Mouse (Mus musculus) hindbrain, postnatal 0 days (tissue): Measurements from ENCODE around the gene Coa4. TPM values are rescaled to one million over a fixed set of nuclear protein-coding genes. Genes with fewer than 3 reads are reported as not detected.

Experiments
- ATAC-seq: fragments of 200-750 bp; cut with Nextera tagmentation; 2 replicates; pipeline ENCODE4 v1.8.0; 2017; ENCODE audit warnings: mild to moderate bottlenecking, moderate TSS enrichment, moderate library complexity
- DNase-seq: peaks from one replicate; pipeline ENCODE4 v3.0.0-alpha.2; 2015; ENCODE audit warnings: low spot score
- H3K27ac ChIP-seq: fragments of 300-500 bp; sonication (generic); 2 replicates; pipeline ENCODE4 v1.5.1; 2014; ENCODE audit warnings: mild to moderate bottlenecking
- H3K27me3 ChIP-seq: fragments of 300-500 bp; sonication (generic); 2 replicates; pipeline ENCODE4 v1.6.1; 2014; ENCODE audit warnings: low read length, mixed read lengths; ENCODE audit not compliant: insufficient read depth
- H3K36me3 ChIP-seq: fragments of 300-500 bp; sonication (generic); 2 replicates; pipeline ENCODE4 v1.6.1; 2014; ENCODE audit warnings: low read length, mixed read lengths; ENCODE audit not compliant: insufficient read depth
- H3K4me1 ChIP-seq: fragments of 300-500 bp; sonication (generic); 2 replicates; pipeline ENCODE4 v1.6.1; 2014; ENCODE audit warnings: antibody characterized with exemption, low read length, mixed read lengths; ENCODE audit not compliant: insufficient read depth
- H3K4me2 ChIP-seq: fragments of 300-500 bp; sonication (generic); 2 replicates; pipeline ENCODE4 v1.6.1; 2014; ENCODE audit warnings: low read depth, mild to moderate bottlenecking, low read length, moderate library complexity, mixed read lengths
- H3K4me3 ChIP-seq: fragments of 300-500 bp; sonication (generic); 2 replicates; pipeline ENCODE4 v1.5.1; 2014; ENCODE audit warnings: low read length
- H3K9ac ChIP-seq: fragments of 300-500 bp; sonication (generic); replicated peaks from 2 replicates; pipeline ENCODE4 v1.6.1; 2014; ENCODE audit warnings: mild to moderate bottlenecking, low read length, moderate library complexity, mixed read lengths
- H3K9me3 ChIP-seq: fragments of 300-500 bp; sonication (generic); 2 replicates; pipeline ENCODE4 v1.6.1; 2016; ENCODE audit warnings: low read length, mixed read lengths
- CTCF ChIP-seq: IDR thresholded peaks from 2 replicates; pipeline ENCODE4 v1.5.1; 2016; ENCODE audit warnings: antibody characterized with exemption, control low read depth, low read depth
- WGBS: fragments of 180-500 bp; shearing (Covaris S2); extraction: QIAGEN DNeasy Blood & Tissue Kit; methylation state at CpG from one replicate; pipeline ENCODE4 v1.1.7; 2014; 5-methylcytosine and 5-hydroxymethylcytosine counted together
- polyA plus RNA-seq: library from polyadenylated mRNA; unstranded; fragments of >200 nt; fragmentation: Nextera tagmentation; extraction: Ambion mirVana; gene quantifications from 2 replicates; pipeline ENCODE4 v1.2.1, GENCODE M21; 2015
- total RNA-seq: library from RNA; depleted of rRNA; stranded (reverse); fragments of >200 nt; gene quantifications from 2 replicates; pipeline ENCODE4 v1.2.3, GENCODE M21; 2014

The Coa4 gene
- total and polyA plus RNA-seq, 2 experiments from 2014 or later: 4.9 to 7.6 TPM

- peak overlapping the region; percentile 58 for H3K9ac ChIP-seq
- H3K36me3 ChIP-seq: no peaks in the 10 kb centered on the region
- H3K27me3 ChIP-seq: no peaks in the 10 kb centered on the region
- H3K27ac ChIP-seq: peak overlapping the region; percentile 90; the same call in 1 of the 2 replicates
- no peak for TF ChIP-seq CTCF
- 32% methylated on average over 19 of the region's 19 CpGs for WGBS
- H3K4me1 ChIP-seq: peaks cover 13% of the 10 kb centered on the region; the same call in 1 of the 2 replicates
- peak overlapping the region; percentile 70 for H3K4me2 ChIP-seq
- ATAC-seq (no peak), DNase-seq (peak; percentile 59)
- no peaks in the 10 kb centered on the region for H3K9me3 ChIP-seq
- peak overlapping the region; percentile 39 for H3K4me3 ChIP-seq
Measured at GRCm38 (mm10) chr7:100493484-100494414, 43.1 kb upstream of the Coa4 start.

- peak overlapping the region; percentile 90; the same call in 1 of the 2 replicates for H3K27ac ChIP-seq
- H3K9me3 ChIP-seq: no peaks in the 10 kb centered on the region
- DNase-seq: no peak
- ATAC-seq: no peak
- 84% methylated on average over 7 of the region's 7 CpGs for WGBS
- no peaks in the 10 kb centered on the region for H3K36me3 ChIP-seq
- peak overlapping the region; percentile 70 for H3K4me2 ChIP-seq
- H3K4me1 ChIP-seq: peaks cover 13% of the 10 kb centered on the region; the same call in 1 of the 2 replicates
- H3K4me3 ChIP-seq: 0 out of 2 replicates have a peak overlapping the region, but pooled peaks have one; percentile 2
- no peak overlapping the region for H3K9ac ChIP-seq
- TF ChIP-seq CTCF: no peak
- H3K27me3 ChIP-seq: no peaks in the 10 kb centered on the region
Measured at GRCm38 (mm10) chr7:100494415-100494831, 42.4 kb upstream of the Coa4 start.

DNA sequence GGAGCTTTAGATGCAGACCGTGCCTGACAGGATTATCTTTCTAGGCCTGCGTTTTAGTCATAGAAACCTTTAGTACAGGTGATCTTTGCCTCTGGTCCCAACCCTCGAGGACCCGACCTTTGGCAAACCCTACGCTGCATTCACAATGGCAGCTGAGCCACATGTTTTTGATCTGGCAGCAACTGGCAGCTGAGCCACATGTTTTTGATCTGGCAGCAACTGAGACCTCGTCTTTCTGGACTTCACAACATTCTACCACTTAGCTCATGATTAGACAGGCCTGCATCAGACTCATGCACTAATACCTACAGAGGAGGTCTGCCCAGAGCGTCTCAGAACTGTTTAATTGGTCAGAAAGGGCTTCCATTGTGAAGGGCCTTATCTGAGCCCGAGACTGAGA, 41.8 kb upstream of the Coa4 start:
- H3K36me3 ChIP-seq: no peaks in the 10 kb centered on the region
- peak overlapping the region; percentile 90 for H3K27ac ChIP-seq
- no peaks in the 10 kb centered on the region for H3K9me3 ChIP-seq
- ATAC-seq (no peak), DNase-seq (no peak)
- peaks cover 13% of the 10 kb centered on the region; the same call in 1 of the 2 replicates for H3K4me1 ChIP-seq
- H3K27me3 ChIP-seq: no peaks in the 10 kb centered on the region
- H3K9ac ChIP-seq: no peak overlapping the region
- 48% methylated on average over 8 of the region's 8 CpGs for WGBS
- TF ChIP-seq CTCF: no peak
- H3K4me3 ChIP-seq: no peak overlapping the region
- peak overlapping the region; percentile 70 for H3K4me2 ChIP-seq

DNA sequence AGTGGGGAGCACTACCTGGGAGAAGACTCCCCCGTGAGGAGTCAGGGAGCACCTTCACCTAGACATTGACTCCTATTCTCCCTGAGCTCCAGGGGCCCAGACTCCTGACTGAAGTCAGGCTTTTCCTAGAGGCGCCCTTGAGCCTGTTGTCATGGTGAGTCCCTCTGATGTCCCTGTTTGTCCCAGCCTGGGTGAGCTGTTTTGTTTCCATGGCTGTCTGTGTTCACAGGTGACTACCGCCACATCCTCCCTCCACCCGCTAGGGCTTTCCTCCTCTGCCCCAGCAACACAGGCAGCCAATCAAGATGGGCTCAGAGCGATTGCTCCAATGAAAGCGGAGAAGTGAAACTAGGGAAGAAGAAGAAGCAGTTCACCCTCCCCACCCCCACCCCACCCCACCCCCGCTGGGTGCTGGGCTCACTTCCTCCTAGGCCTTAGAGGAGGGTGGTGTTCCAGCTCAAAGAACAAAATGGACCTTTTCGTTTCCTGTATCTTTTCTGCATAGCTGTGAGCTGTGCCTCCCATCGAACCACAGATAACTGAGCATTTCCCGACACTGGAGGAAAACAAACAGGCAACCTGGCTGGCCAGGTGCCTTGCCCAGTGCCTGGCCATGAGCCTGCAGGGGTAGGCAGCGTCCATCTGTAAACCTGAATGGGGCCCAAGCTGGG, 41.2 kb upstream of the Coa4 start:
- H3K4me3 ChIP-seq: no peak overlapping the region
- WGBS: 32% methylated on average over 11 of the region's 11 CpGs

DNA sequence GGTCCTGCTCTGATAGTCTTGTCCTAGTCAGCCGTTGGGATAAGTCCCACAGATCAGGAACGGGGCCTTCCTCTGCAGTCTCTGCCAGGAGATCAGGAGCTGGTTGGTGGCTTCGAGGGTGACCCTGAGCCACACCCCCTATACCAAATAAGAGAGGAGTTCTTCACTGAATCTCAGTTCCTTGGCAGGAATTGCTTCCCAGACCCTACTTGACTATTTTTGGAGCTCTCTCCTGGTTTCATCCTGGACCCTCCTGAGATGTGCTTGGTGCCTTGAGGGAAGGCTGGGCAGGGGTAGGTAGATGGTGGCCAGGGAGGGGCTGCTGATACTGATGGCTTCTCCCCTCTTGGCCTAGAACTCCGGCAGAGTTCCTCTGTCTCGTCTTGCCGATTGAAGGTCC, 40.5 kb upstream of the Coa4 start:
- Histone ChIP-seq H3K9me3 (no peaks in the 10 kb centered on the region), H3K27me3 (no peaks in the 10 kb centered on the region), H3K4me3 (no peak overlapping the region), H3K4me1 (peaks cover 13% of the 10 kb centered on the region; the same call in 1 of the 2 replicates), H3K36me3 (no peaks in the 10 kb centered on the region), H3K4me2 (0 out of 2 replicates have a peak overlapping the region, but pooled peaks have one; percentile 5), H3K27ac (peak overlapping the region; percentile 90), H3K9ac (peak overlapping the region; percentile 26)
- no peak for ATAC-seq
- no peak for TF ChIP-seq CTCF
- WGBS: 73% methylated on average over 6 of the region's 6 CpGs
- DNase-seq: no peak

More for the DNA sequence above, 41.2 kb upstream of the Coa4 start:
- TF ChIP-seq CTCF: no peak
- H3K36me3 ChIP-seq: no peaks in the 10 kb centered on the region
- H3K27ac ChIP-seq: peak overlapping the region; percentile 90
- ATAC-seq (peak; percentile 91), DNase-seq (peak; percentile 90)
- peak overlapping the region; percentile 26 for H3K9ac ChIP-seq
- H3K9me3 ChIP-seq: no peaks in the 10 kb centered on the region
- peak overlapping the region; percentile 70 for H3K4me2 ChIP-seq
- H3K27me3 ChIP-seq: no peaks in the 10 kb centered on the region
- peaks cover 13% of the 10 kb centered on the region; the same call in 1 of the 2 replicates for H3K4me1 ChIP-seq

- WGBS: 96% methylated on average over 9 of the region's 9 CpGs
- no peak overlapping the region for H3K4me3 ChIP-seq
- TF ChIP-seq CTCF: no peak
- H3K36me3 ChIP-seq: no peaks in the 10 kb centered on the region
- H3K27me3 ChIP-seq: no peaks in the 10 kb centered on the region
- H3K27ac ChIP-seq: peak overlapping the region; percentile 90; the same call in 1 of the 2 replicates
- DNase-seq: no peak
- H3K9ac ChIP-seq: no peak overlapping the region
- no peak overlapping the region for H3K4me2 ChIP-seq
- ATAC-seq: no peak
- no peaks in the 10 kb centered on the region for H3K9me3 ChIP-seq
- H3K4me1 ChIP-seq: peaks cover 13% of the 10 kb centered on the region; the same call in 1 of the 2 replicates
Measured at GRCm38 (mm10) chr7:100496791-100497190, 40.1 kb upstream of the Coa4 start.
